Comparison of ENCODE assay signal across 14 mouse cellular contexts in genomic region chr6:113686551-113687125, GRCm38 (mm10). TPM values are rescaled to one million over a fixed set of nuclear protein-coding genes. Genes with fewer than 3 reads are reported as not detected.
DNase-seq lines count a peak whose midpoint lies in the region; ATAC-seq and TF ChIP-seq lines count a peak whose summit lies in the region.
"Had no signal": no experiment of that assay in that cellular context is flagged by ENCODE, and none has a peak within 500 bp of the region (broad histone marks: within the 10 kb centered on the region; RNA-seq: fewer than 3 reads in every experiment).

No protein-coding gene starts in this region.

- peaks cover 14% of the 10 kb centered on the region for H3K4me1 ChIP-seq in kidney, postnatal 0 days (replicated peaks; ENCODE audit: insufficient read depth, low read length)
- H3K4me1 ChIP-seq in kidney, adult 2 months (ENCODE audit: control insufficient read depth, insufficient read depth, low read length), result peaks cover 16% of the 10 kb centered on the region
- H3K4me1 ChIP-seq in limb, embryonic 10.5 days, result peaks cover 29% of the 10 kb centered on the region

- H3K9ac ChIP-seq in kidney, postnatal 0 days (ENCODE audit: low read depth, low read length), result 0 out of 2 replicates have a peak overlapping the region, but pooled peaks have one; percentile 13
- H3K9ac ChIP-seq: midbrain, embryonic 13.5 days; stomach, embryonic 15.5 days had no signal

- H3K27ac ChIP-seq in kidney, postnatal 0 days, result no peak overlapping the region
- no peak overlapping the region for H3K27ac ChIP-seq in kidney, adult 2 months (ENCODE audit: insufficient read depth, low read depth, low read length)
- peak overlapping the region; percentile 67 for H3K27ac ChIP-seq in limb, embryonic 10.5 days
- H3K27ac ChIP-seq: midbrain, embryonic 13.5 days; stomach, embryonic 15.5 days had no signal

- WGBS in kidney, postnatal 0 days, result 57% methylated on average over 8 of the region's 8 CpGs
- WGBS in kidney, adult 2 months, result 70% methylated on average over 8 of the region's 8 CpGs
- 43% methylated on average over 8 of the region's 8 CpGs for WGBS in limb, embryonic 10.5 days

- no peaks in the 10 kb centered on the region for H3K36me3 ChIP-seq in kidney, postnatal 0 days (ENCODE audit: insufficient read depth, low read length)
- no peaks in the 10 kb centered on the region for H3K36me3 ChIP-seq in kidney, adult 2 months (ENCODE audit: control insufficient read depth, insufficient read depth, low read length)
- H3K36me3 ChIP-seq in limb, embryonic 10.5 days, result no peaks in the 10 kb centered on the region
- H3K36me3 ChIP-seq: midbrain, embryonic 13.5 days; stomach, embryonic 15.5 days had no signal

- H3K9me3 ChIP-seq in kidney, postnatal 0 days (replicated peaks; ENCODE audit: low read length), result no peaks in the 10 kb centered on the region
- H3K9me3 ChIP-seq in limb, embryonic 10.5 days (replicated peaks), result no peaks in the 10 kb centered on the region
- H3K9me3 ChIP-seq: midbrain, embryonic 13.5 days; stomach, embryonic 15.5 days had no signal

- no peak for DNase-seq in kidney, postnatal 0 days (ENCODE audit: low spot score)
- DNase-seq in kidney, adult 2 months, result no peak
- DNase-seq in cerebellum, adult 8-10 months, result peak; percentile 21
- no peak for DNase-seq in limb, embryonic 10.5 days (ENCODE audit: low spot score)
- peak; percentile 51 to 78 for DNase-seq in lung, postnatal 4 days
- no peak for DNase-seq in adrenal gland, postnatal 25 days
- DNase-seq in spleen, postnatal 36 days (ENCODE audit: low spot score in 2 of 2), result no peak
- DNase-seq: kidney, adult 8-10 months had no signal

- ATAC-seq in kidney, postnatal 0 days (replicated peaks; ENCODE audit: low FRiP score, low read depth), result no peak
- no peak for ATAC-seq in megakaryocyte-erythroid progenitor cell, adult 5-6 weeks (replicated peaks; ENCODE audit: low FRiP score, low TSS enrichment, poor library complexity, severe bottlenecking)
- ATAC-seq: midbrain, embryonic 13.5 days had no signal

- TF ChIP-seq POLR2A in kidney, adult 2 months (IDR thresholded peaks at IDR 0.05; ENCODE audit: low read depth, low read length), result no peak

- no peak for TF ChIP-seq CTCF in kidney, postnatal 0 days (IDR thresholded peaks at IDR 0.05; ENCODE audit: low read depth)
- TF ChIP-seq CTCF in kidney, adult 2 months (conservative IDR thresholded peaks at IDR 0.05; ENCODE audit: insufficient read depth, insufficient read length, low read depth, low read length), result no peak

- H3K4me2 ChIP-seq in kidney, postnatal 0 days (ENCODE audit: low read length), result no peak overlapping the region
- H3K4me2 ChIP-seq: liver, embryonic 11.5 days; midbrain, embryonic 13.5 days; stomach, embryonic 15.5 days had no signal

- H3K4me3 ChIP-seq in kidney, postnatal 0 days (replicated peaks; ENCODE audit: low read depth, low read length), result no peak overlapping the region
- H3K4me3 ChIP-seq in kidney, adult 2 months (ENCODE audit: insufficient read depth, low read depth, low read length), result no peak overlapping the region
- no peak overlapping the region for H3K4me3 ChIP-seq in limb, embryonic 10.5 days
- H3K4me3 ChIP-seq: midbrain, embryonic 13.5 days; stomach, embryonic 15.5 days had no signal

- no peaks in the 10 kb centered on the region for H3K27me3 ChIP-seq in kidney, postnatal 0 days (ENCODE audit: insufficient read depth, low read length)
- no peaks in the 10 kb centered on the region for H3K27me3 ChIP-seq in kidney, adult 2 months (replicated peaks; ENCODE audit: control insufficient read depth, insufficient read depth, low read length)
- no peaks in the 10 kb centered on the region for H3K27me3 ChIP-seq in limb, embryonic 10.5 days (ENCODE audit: low read depth, poor library complexity, severe bottlenecking)
- H3K27me3 ChIP-seq: midbrain, embryonic 13.5 days; stomach, embryonic 15.5 days had no signal

RNA-seq across cellular contexts. Expression of gene Tatdn2, which starts 10.2 kb away (rescaled TPM):
- 0.78 and 0.95 TPM in 2 replicates for polyA plus RNA-seq in kidney, postnatal 0 days (2015; fragmentation: Nextera tagmentation; extraction: Ambion mirVana)
- polyA plus RNA-seq in kidney, adult 2 months (2012; rRNA removed), result 32.9 and 35.5 TPM in 2 replicates
- 0.48 and 0.89 TPM in 2 replicates for polyA plus RNA-seq in limb, embryonic 10.5 days (2016; fragmentation: Nextera tagmentation; extraction: Ambion mirVana)
- total RNA-seq in adrenal gland, postnatal 25 days (2021), result 49.5 and 50.7 TPM in 2 replicates
- total RNA-seq in megakaryocyte-erythroid progenitor cell, adult 5-6 weeks (2014; fragmentation: Nextera tagmentation), result 48.5 and 69.9 TPM in 2 replicates
- 152 and 155 TPM in 2 replicates for total RNA-seq in megakaryocyte-erythroid progenitor cell, adult 5-6 weeks (2017)

RNA-seq across cellular contexts. Expression of gene Ghrl, which starts 33.0 kb away (rescaled TPM):
- polyA plus RNA-seq in kidney, postnatal 0 days (2015; fragmentation: Nextera tagmentation; extraction: Ambion mirVana), result not detected in 2 replicates
- 0.09 TPM in 1 of 2 replicates, not detected in the other for polyA plus RNA-seq in kidney, adult 2 months (2012; rRNA removed)
- not detected in 2 replicates for polyA plus RNA-seq in limb, embryonic 10.5 days (2016; fragmentation: Nextera tagmentation; extraction: Ambion mirVana)
- total RNA-seq in adrenal gland, postnatal 25 days (2021), result not detected in 2 replicates
- total RNA-seq in megakaryocyte-erythroid progenitor cell, adult 5-6 weeks (2014; fragmentation: Nextera tagmentation), result not detected in 2 replicates
- not detected in 2 replicates for total RNA-seq in megakaryocyte-erythroid progenitor cell, adult 5-6 weeks (2017)
- total RNA-seq: gastrocnemius, postnatal 4 days; heart, postnatal 25 days had no signal
- polyA plus RNA-seq: liver, embryonic 11.5 days had no signal

RNA-seq across cellular contexts. Expression of gene Irak2, which starts 48.4 kb away (rescaled TPM):
- 5.3 and 6.7 TPM in 2 replicates for polyA plus RNA-seq in kidney, postnatal 0 days (2015; fragmentation: Nextera tagmentation; extraction: Ambion mirVana)
- 53.8 and 67.1 TPM in 2 replicates for polyA plus RNA-seq in kidney, adult 2 months (2012; rRNA removed)
- 4.5 and 8.0 TPM in 2 replicates for polyA plus RNA-seq in limb, embryonic 10.5 days (2016; fragmentation: Nextera tagmentation; extraction: Ambion mirVana)
- total RNA-seq in adrenal gland, postnatal 25 days (2021), result 13.8 and 17.1 TPM in 2 replicates
- 18.6 and 21.6 TPM in 2 replicates for total RNA-seq in megakaryocyte-erythroid progenitor cell, adult 5-6 weeks (2014; fragmentation: Nextera tagmentation)
- total RNA-seq in megakaryocyte-erythroid progenitor cell, adult 5-6 weeks (2017), result 30.4 and 37.3 TPM in 2 replicates

RNA-seq across cellular contexts. Expression of gene Sec13, which starts 53.9 kb away (rescaled TPM):
- 216 and 238 TPM in 2 replicates for polyA plus RNA-seq in kidney, postnatal 0 days (2015; fragmentation: Nextera tagmentation; extraction: Ambion mirVana)
- 140 and 155 TPM in 2 replicates for polyA plus RNA-seq in kidney, adult 2 months (2012; rRNA removed)
- polyA plus RNA-seq in limb, embryonic 10.5 days (2016; fragmentation: Nextera tagmentation; extraction: Ambion mirVana), result 309 and 316 TPM in 2 replicates
- total RNA-seq in adrenal gland, postnatal 25 days (2021), result 109 and 115 TPM in 2 replicates
- total RNA-seq in megakaryocyte-erythroid progenitor cell, adult 5-6 weeks (2014; fragmentation: Nextera tagmentation), result 130 and 140 TPM in 2 replicates
- total RNA-seq in megakaryocyte-erythroid progenitor cell, adult 5-6 weeks (2017), result 87.3 and 103 TPM in 2 replicates

Comparison
In these comparisons a context has a peak if more than half of its experiments do, and no peak if none do; other contexts are left out.
1. RNA of gene Tatdn2, which starts 10.2 kb away (polyA plus RNA-seq): 32.9 to 35.5 TPM in kidney, adult 2 months; 0.78 to 0.95 TPM in kidney, postnatal 0 days and 0.48 to 0.89 TPM in limb, embryonic 10.5 days; every median in the first group is over 10 times any median in the second.
2. DNase-seq: peak in cerebellum, adult 8-10 months (single experiment) and lung, postnatal 4 days (2 of 2); none in kidney, postnatal 0 days (single experiment), kidney, adult 2 months (single experiment), limb, embryonic 10.5 days (single experiment), adrenal gland, postnatal 25 days (single experiment) and spleen, postnatal 36 days (0 of 2).